Mouse (Mus musculus): ENCODE results near the gene Tesmin. TPM values are rescaled to one million over a fixed set of nuclear protein-coding genes. Genes with fewer than 3 reads are reported as not detected.

The Tesmin gene
- total RNA-seq (2015; ENCODE audit: low replicate concordance) (1.7 TPM in 1 of 2 replicates, not detected in the other), total RNA-seq (2017; ENCODE audit: low replicate concordance) (not detected in 2 replicates)

- ATAC-seq (replicated peaks; ENCODE audit: low FRiP score, poor library complexity, severe bottlenecking) = peak; percentile 73
These were observed at the start of gene Tesmin for GRCm38 (mm10) chr19:3388629-3389057. Gene Tesmin (plus strand): TSS chr19:3388857.

GRCm38 (mm10) chr19:3339187-3339586 lies 49.5 kb upstream of the Tesmin start:
- ATAC-seq (replicated peaks; ENCODE audit: low FRiP score, poor library complexity, severe bottlenecking) = no peak

GRCm38 (mm10) chr19:3341021-3341420 lies 47.6 kb upstream of the Tesmin start:
- no peak for ATAC-seq (replicated peaks; ENCODE audit: low FRiP score, poor library complexity, severe bottlenecking)

GRCm38 (mm10) chr19:3343929-3344328 lies 44.7 kb upstream of the Tesmin start:
- ATAC-seq (replicated peaks; ENCODE audit: low FRiP score, poor library complexity, severe bottlenecking) = no peak

- ATAC-seq (replicated peaks; ENCODE audit: low FRiP score, poor library complexity, severe bottlenecking) = no peak
These were observed 43.8 kb upstream of the Tesmin start for GRCm38 (mm10) chr19:3344636-3345544.

DNA sequence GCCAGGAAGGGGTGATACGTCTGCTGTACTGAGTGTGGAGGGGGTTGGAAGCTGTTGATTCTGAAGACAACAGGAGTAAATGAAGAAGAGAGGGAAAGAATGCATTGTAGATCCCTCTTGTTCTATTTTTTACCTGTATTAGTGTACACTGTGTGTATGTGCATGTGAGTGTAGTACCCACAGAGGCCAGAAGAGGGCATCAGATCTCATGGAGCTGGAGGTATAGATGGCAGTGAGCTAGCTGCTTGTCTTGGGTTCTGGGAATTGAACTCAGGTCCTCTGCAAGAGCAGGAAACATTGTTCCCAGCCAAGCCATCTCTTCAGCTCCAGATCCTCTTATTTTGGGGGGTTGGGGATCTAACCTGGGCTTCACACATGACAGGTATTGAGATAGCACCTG lies 40.9 kb upstream of the Tesmin start:
- no peak for ATAC-seq (replicated peaks; ENCODE audit: low FRiP score, poor library complexity, severe bottlenecking)

DNA sequence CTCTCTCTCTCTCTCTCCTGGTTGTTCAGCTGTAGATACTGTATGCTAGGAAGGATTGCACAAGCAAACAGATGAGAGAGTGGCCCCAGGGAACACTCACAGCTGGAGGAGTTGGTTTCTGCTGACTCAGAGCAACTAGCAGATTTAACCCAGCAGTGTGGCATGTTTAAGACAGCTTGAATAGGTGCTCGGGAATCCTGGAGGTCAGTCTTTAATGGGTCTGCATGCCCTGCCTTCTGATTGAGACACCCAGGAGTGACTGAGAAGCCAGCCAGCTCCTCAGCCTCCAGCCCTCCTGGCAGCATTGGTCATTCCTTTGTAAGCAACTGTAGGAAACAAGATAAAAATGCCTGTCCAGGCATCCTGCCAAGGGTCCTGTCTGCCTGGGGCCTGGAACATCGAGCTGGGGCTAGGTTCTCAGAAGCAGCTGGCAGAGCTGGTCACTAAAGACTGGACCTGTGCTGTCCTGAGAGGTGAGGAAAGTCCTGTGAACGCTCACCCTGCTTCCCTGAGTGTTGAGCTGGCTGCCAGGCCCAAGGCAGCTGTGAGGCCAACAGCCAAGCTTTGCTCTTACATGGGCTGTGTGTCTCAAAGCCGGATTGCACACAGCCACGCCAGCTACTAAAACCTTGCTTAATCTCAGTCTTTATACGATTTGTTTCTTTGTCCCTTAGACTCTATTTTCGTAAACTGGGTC lies 35.1 kb upstream of the Tesmin start:
- no peak for ATAC-seq (replicated peaks; ENCODE audit: low FRiP score, poor library complexity, severe bottlenecking)

DNA sequence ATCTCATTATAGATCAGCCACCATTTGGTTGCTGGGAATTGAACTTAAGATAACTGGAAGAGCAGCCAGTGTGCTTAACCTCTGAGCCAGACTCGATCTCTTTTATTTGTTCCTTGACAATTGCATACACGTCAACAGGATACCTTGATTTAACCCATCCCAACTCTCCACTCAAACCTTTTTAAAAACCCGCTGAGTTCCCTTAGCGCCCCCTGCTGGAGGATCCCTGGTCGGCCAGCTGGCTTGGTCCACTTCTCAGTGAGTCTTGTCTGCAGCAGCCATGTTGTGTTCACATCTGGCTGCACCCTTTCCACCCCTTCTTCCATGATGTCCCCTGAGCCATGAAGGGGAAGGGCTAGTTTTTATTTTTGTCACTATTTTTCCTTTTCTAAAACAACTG lies 33.6 kb upstream of the Tesmin start:
- ATAC-seq (replicated peaks; ENCODE audit: low FRiP score, poor library complexity, severe bottlenecking) = no peak

- no peak for ATAC-seq (replicated peaks; ENCODE audit: low FRiP score, poor library complexity, severe bottlenecking)
These were observed 32.1 kb upstream of the Tesmin start for GRCm38 (mm10) chr19:3356516-3356915.

DNA sequence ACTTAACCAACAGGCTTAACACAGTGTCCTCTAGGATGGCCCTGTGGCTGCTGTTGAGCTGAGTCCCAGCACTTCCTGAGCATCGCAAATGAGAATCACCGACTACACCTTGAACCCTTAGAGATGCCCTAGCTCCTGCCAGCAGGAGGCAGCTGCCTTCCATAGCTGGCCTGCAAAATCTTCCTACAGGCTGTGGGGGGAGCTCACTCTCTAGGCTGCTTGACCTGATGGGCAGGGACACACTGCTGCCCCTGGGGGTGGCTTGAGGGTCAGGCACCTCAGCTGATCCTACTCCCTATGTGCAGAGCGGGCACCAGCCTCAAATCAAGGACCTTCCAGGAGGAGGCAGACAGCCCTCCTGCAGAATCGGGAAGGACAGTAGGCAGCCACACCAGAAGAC lies 31.0 kb upstream of the Tesmin start:
- ATAC-seq (replicated peaks; ENCODE audit: low FRiP score, poor library complexity, severe bottlenecking) = no peak

DNA sequence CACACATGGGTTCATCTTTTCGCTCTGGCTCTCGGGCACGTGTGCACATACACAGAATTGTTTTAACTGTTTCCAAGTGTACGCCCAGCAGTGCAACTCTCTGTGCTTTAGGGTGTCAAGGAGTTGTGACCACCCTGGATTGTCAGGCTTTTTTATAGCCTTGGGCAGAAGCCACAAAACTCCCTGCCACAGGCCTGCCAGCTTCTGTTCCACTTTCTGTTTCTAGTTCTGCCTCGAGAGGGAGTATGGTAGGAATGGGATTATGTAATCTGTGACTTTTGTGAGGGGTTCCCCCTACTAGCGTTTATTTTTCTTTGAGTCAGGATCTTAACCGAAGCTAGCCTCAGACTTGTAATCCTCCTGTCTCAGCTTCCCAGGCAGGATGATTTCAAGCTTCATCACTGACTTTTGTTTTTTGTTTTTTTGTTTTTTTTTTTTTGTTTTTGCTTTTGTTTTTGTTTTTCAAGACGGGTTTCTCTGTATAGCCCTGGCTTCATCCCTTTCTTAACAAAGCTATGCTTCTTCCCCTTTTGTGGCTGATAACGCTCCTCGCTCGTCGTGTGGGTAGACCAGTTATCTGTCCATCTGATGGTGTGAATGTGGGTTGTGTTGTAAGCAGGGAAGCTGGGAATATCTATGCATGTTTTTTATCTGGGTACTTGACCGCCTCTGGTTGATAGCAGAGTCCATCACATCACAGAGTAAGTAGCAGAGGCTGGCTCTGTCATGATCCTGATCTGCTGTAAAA lies 28.6 kb upstream of the Tesmin start:
- no peak for ATAC-seq (replicated peaks; ENCODE audit: low FRiP score, poor library complexity, severe bottlenecking)

- ATAC-seq (replicated peaks; ENCODE audit: low FRiP score, poor library complexity, severe bottlenecking) = no peak
These were observed 25.1 kb upstream of the Tesmin start for GRCm38 (mm10) chr19:3363510-3363909.

GRCm38 (mm10) chr19:3365089-3365488 lies 23.6 kb upstream of the Tesmin start:
- no peak for ATAC-seq (replicated peaks; ENCODE audit: low FRiP score, poor library complexity, severe bottlenecking)

DNA sequence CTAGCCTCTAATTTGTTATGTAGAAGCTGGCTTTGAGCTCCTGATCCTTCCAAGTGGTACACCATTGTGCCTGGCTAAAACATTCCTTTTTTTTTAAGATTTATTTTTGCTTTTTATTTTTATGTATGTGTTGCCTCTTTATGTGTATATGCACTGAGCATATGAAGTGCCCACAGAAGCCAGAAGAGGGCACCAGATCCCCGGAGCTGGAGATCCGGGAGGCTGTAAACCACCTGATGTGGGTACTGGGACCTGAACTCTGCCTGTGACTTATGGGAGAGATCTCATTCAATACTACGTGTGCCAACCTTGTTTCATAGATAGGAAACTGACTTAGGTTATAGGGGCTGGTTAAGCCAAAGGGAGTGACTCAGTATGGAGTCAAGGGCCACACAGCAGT lies 20.4 kb upstream of the Tesmin start:
- no peak for ATAC-seq (replicated peaks; ENCODE audit: low FRiP score, poor library complexity, severe bottlenecking)

GRCm38 (mm10) chr19:3373380-3373779 lies 15.3 kb upstream of the Tesmin start:
- no peak for ATAC-seq (replicated peaks; ENCODE audit: low FRiP score, poor library complexity, severe bottlenecking)

- ATAC-seq (replicated peaks; ENCODE audit: low FRiP score, poor library complexity, severe bottlenecking) = no peak
These were observed 14.6 kb upstream of the Tesmin start for GRCm38 (mm10) chr19:3374028-3374427.

- no peak for ATAC-seq (replicated peaks; ENCODE audit: low FRiP score, poor library complexity, severe bottlenecking)
These were observed 12.6 kb upstream of the Tesmin start for GRCm38 (mm10) chr19:3375945-3376495.

DNA sequence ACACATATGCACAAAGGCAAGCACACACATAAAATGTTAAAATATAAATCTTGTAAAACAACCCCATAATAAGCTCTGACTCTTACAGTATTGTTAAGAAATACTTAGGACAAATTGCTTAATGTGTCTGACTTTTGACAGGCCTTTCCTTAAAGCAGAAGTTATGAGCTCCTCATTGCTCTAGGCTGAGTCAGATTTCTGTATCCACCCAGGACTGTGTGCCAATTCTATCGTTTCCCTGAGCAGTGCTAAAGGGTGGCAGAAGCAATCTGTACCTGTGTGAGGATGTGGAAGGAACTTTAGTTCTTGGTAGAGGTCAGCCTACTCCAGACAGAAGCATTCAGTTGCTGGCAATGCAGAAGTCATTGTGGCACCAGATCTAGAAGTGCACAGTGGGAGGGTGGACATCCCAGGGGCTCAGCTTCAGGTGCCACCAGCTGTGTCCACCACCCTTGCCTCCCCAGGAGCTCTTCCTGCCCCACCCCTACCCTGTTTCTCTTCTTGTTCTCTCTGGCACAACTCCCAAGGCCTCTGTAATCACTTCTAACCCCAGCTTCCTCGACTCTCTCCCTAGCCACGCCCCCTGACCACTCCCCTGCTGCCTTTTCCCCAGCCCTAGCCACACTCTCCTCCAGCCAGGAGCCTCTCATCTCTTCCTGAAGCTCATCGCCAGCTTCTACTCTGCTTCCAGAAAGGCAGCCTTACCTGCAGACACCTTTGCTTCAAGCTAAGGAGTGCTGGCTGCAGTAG lies 11.5 kb upstream of the Tesmin start:
- no peak for ATAC-seq (replicated peaks; ENCODE audit: low FRiP score, poor library complexity, severe bottlenecking)

- ATAC-seq (replicated peaks; ENCODE audit: low FRiP score, poor library complexity, severe bottlenecking) = no peak
These were observed 10.0 kb upstream of the Tesmin start for GRCm38 (mm10) chr19:3378614-3379013.
